Mouse (Mus musculus) spleen, adult 2 months (tissue): ENCODE results near the gene C130074G19Rik. TPM values are rescaled to one million over a fixed set of nuclear protein-coding genes. Genes with fewer than 3 reads are reported as not detected.

Experiments used
- DNase-seq, 2 experiments: peaks; one replicate each; pipeline versions ENCODE4 v3.0.0 to v3.0.0-alpha.2; 2012 to 2021; ENCODE audit warnings: low spot score in 2 of 2, low read depth in 1 of 2
- H3K27ac ChIP-seq: fragments of 200-500 bp; 2 replicates; pipeline ENCODE4 v1.5.1; 2012; ENCODE audit warnings: low read length, inconsistent platforms; ENCODE audit not compliant: insufficient read depth
- H3K27me3 ChIP-seq: fragments of 200-500 bp; 2 replicates; pipeline ENCODE4 v1.6.1; 2012; ENCODE audit warnings: mild to moderate bottlenecking, moderate library complexity, low read length, inconsistent platforms; ENCODE audit not compliant: control insufficient read depth, insufficient read depth
- H3K36me3 ChIP-seq: fragments of 200-500 bp; 2 replicates; pipeline ENCODE4 v1.6.1; 2012; ENCODE audit warnings: mild to moderate bottlenecking, low read length, inconsistent platforms; ENCODE audit not compliant: control insufficient read depth, insufficient read depth
- H3K4me1 ChIP-seq: fragments of 200-500 bp; 2 replicates; pipeline ENCODE4 v1.6.1; 2011; ENCODE audit warnings: inconsistent platforms; ENCODE audit not compliant: control insufficient read depth, insufficient read depth, insufficient read length
- H3K4me3 ChIP-seq: fragments of 200-500 bp; 2 replicates; pipeline ENCODE4 v1.5.1; 2011; ENCODE audit warnings: mild to moderate bottlenecking, inconsistent platforms; ENCODE audit not compliant: insufficient read depth, insufficient read length; ENCODE audit errors: extremely low read depth
- CTCF ChIP-seq: fragments of 200-500 bp; IDR thresholded peaks from 2 replicates; pipeline ENCODE4 v1.5.1; 2011; ENCODE audit warnings: mild to moderate bottlenecking, inconsistent platforms; ENCODE audit not compliant: insufficient read depth, insufficient read length, insufficient replicate concordance; ENCODE audit errors: extremely low read depth
- POLR2A ChIP-seq: fragments of 200-500 bp; IDR thresholded peaks from 2 replicates; pipeline ENCODE4 v1.6.1; 2011; ENCODE audit warnings: low read depth, low read length, inconsistent platforms
- WGBS: fragments of 180-500 bp; shearing (Covaris S2); methylation state at CpG from one replicate; pipeline ENCODE4 v1.1.7; 2018; 5-methylcytosine and 5-hydroxymethylcytosine counted together
- polyA plus RNA-seq: library from polyadenylated mRNA; depleted of rRNA; stranded (reverse); fragments of >200 nt; gene quantifications from 2 replicates; pipeline ENCODE4 v1.2.3, GENCODE M21; 2012; rRNA removed

The C130074G19Rik gene
- polyA plus RNA-seq, 1 experiment: 2.1 TPM

- Histone ChIP-seq H3K4me3 (no peak overlapping the region), H3K36me3 (peaks cover 24% of the 10 kb centered on the region), H3K27ac (no peak overlapping the region), H3K4me1 (no peaks in the 10 kb centered on the region), H3K27me3 (no peaks in the 10 kb centered on the region)
- DNase-seq: no peak
- 90% methylated on average over 8 of the region's 8 CpGs for WGBS
- no peak for TF ChIP-seq POLR2A
- TF ChIP-seq CTCF: no peak
These were observed 53.1 kb downstream of the C130074G19Rik start for GRCm38 (mm10) chr1:184829897-184830296.

- no peaks in the 10 kb centered on the region for H3K27me3 ChIP-seq
- 91% methylated on average over 23 of the region's 23 CpGs for WGBS
- no peaks in the 10 kb centered on the region for H3K4me1 ChIP-seq
- H3K36me3 ChIP-seq: peaks cover 16% of the 10 kb centered on the region
- H3K27ac ChIP-seq: no peak overlapping the region
- no peak overlapping the region for H3K4me3 ChIP-seq
- TF ChIP-seq CTCF: no peak
- TF ChIP-seq POLR2A: no peak
- no peak for DNase-seq
These were observed 55.8 kb downstream of the C130074G19Rik start for GRCm38 (mm10) chr1:184827175-184827701.

- Histone ChIP-seq H3K4me1 (no peaks in the 10 kb centered on the region), H3K27me3 (no peaks in the 10 kb centered on the region), H3K36me3 (peaks cover 12% of the 10 kb centered on the region), H3K27ac (no peak overlapping the region), H3K4me3 (no peak overlapping the region)
- DNase-seq: no peak
- TF ChIP-seq POLR2A: no peak
- peak; percentile 36; the same call in 1 of the 2 replicates for TF ChIP-seq CTCF
- WGBS: 37% methylated on average over 11 of the region's 11 CpGs
These were observed 57.9 kb downstream of the C130074G19Rik start for GRCm38 (mm10) chr1:184825093-184825492.

GRCm38 (mm10) chr1:184824439-184824851 is 58.6 kb downstream of the C130074G19Rik start:
- Histone ChIP-seq H3K36me3 (peaks cover 11% of the 10 kb centered on the region), H3K4me1 (no peaks in the 10 kb centered on the region), H3K27me3 (no peaks in the 10 kb centered on the region), H3K4me3 (no peak overlapping the region), H3K27ac (no peak overlapping the region)
- peak; percentile 96 for TF ChIP-seq CTCF
- no peak for TF ChIP-seq POLR2A
- DNase-seq: peak; percentile 44 to 77
- WGBS: 10% methylated on average over 12 of the region's 12 CpGs

- no peak overlapping the region for H3K27ac ChIP-seq
- DNase-seq: no peak
- H3K4me3 ChIP-seq: no peak overlapping the region
- WGBS: 84% methylated on average over 11 of the region's 11 CpGs
- H3K4me1 ChIP-seq: no peaks in the 10 kb centered on the region
- peaks cover 21% of the 10 kb centered on the region for H3K36me3 ChIP-seq
- TF ChIP-seq CTCF (no peak), POLR2A (no peak)
- no peaks in the 10 kb centered on the region for H3K27me3 ChIP-seq
These were observed 60.3 kb downstream of the C130074G19Rik start for GRCm38 (mm10) chr1:184822678-184823077.

Other genes starting within 250 kb of the C130074G19Rik start
- gene Hlx, start 150.6 kb downstream of the C130074G19Rik start, polyA plus RNA-seq: 24.1 and 33.9 TPM in 2 replicates
- gene Marc1, start 71.9 kb downstream of the C130074G19Rik start, polyA plus RNA-seq: 0.07 and 0.21 TPM in 2 replicates
- 52.4 and 66.1 TPM in 2 replicates for gene Marc2, start 36.8 kb downstream of the C130074G19Rik start, polyA plus RNA-seq
- 1.6 and 2.3 TPM in 2 replicates for gene Mark1, start 116.4 kb upstream of the C130074G19Rik start, polyA plus RNA-seq